Mouse (Mus musculus): ENCODE results near the gene Mdga1.

Mdga1 gene

DNA sequence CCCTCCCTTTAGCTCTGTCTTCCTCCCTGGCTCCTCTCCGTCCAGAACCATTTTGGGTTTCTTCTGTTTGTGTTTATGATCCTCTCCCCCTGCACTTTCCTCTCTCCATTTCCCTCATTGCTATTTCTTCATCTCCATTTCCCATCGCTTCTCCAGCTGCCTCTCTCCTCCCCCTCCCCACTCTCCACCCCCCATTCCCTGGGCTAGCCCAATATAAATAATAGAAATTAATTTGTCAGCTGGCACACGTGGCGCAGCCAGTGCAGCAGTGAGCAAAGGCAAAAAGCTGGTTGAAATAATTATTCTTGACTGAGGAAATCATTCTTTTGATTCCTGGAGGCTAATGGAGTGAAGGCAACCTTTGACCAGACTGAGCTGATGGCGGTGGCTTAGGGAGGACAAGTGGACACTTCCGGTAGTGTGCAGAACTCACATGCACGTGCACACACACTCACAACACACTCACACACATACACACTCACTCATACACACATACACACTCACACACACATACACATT, at the start of gene Mdga1:
Gene Mdga1 (minus strand): TSS at position 51 of the 519 bp plus-strand sequence.
- no peak for DNase-seq (ENCODE audit: low read depth, low spot score)

DNA sequence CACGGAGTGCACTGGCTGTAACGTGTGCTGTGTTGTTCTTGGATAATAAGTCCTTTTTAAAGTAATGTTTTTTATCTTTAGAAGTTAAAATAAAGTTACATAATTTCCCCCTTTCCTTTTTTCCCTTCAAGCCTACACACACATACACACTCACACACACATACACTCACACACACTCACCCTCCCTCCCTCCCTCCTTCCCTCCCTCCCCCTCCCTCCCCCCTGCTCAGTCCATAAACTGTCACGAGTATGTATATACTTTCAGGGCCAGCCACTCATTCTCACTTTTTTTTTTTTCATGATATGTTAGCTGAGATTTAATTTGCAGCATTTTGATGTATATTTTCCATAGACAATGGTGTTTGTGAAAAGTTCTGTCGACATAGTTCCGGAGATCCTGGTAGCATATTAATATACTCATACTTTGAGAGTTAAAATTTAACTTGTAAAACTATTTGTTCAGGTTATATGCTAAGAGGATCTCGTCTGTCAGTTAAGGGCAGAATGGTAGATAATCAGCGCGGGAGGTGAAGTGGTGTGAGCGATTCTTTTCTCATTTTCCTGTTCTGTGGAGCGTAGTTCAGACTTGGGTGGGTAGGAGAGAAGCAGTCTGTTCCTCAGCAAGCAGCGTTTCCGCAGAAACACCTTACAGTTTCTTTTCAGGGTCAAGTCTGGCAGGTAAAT, 49.2 kb upstream of the Mdga1 start:
- DNase-seq (ENCODE audit: low read depth, low spot score), result no peak

GRCm38 (mm10) chr17:30014660-30015059, 44.8 kb upstream of the Mdga1 start:
- DNase-seq (ENCODE audit: low read depth, low spot score), result peak; percentile 68

- no peak for DNase-seq (ENCODE audit: low read depth, low spot score)
Observed at GRCm38 (mm10) chr17:30008392-30008791, 38.5 kb upstream of the Mdga1 start.

DNA sequence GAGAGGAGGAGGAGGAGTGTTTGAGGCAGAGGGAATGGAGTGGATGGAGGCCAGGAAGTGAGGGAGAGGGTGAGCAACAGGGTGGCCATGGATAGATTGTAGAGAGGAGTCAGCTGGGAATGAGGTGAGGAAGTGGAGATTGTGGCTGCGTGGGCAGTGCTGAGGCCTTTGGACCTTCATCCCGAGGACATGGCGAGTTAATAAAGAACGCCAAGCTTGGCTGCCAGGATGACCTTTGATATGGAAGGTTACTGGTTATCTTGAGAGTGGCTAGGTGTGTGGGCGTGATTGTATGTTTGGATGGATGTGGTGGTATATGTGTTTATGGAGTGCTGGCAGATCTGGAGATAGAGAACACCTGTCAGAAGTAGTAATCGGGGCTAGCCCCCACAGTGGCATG, 38.0 kb upstream of the Mdga1 start:
- DNase-seq (ENCODE audit: low read depth, low spot score), result no peak

DNA sequence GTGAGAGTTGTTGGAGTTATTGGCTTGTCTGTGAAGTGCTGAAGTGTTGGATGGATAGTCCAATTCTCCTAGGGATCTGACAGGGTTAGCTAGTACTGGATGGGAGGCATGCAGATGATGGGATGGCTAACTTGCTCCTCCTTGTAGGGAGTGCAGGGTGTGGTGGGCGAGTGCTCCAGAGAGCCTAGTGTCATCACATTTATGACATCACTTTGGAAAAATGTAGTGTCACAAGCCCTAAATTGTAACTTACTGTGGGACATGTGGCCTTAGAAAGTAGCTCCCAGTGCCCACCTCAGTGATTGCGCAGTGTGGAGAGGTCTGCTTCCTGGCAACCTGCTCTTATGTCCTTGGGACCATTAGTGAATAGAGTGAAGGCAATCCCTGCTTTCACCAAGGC, 37.0 kb upstream of the Mdga1 start:
- DNase-seq (ENCODE audit: low read depth, low spot score), result no peak

GRCm38 (mm10) chr17:30005451-30005941, 35.6 kb upstream of the Mdga1 start:
- DNase-seq (ENCODE audit: low read depth, low spot score), result no peak

GRCm38 (mm10) chr17:30005103-30005443, 35.2 kb upstream of the Mdga1 start:
- DNase-seq (ENCODE audit: low read depth, low spot score), result no peak

- DNase-seq (ENCODE audit: low read depth, low spot score), result peak; percentile 96
Observed at GRCm38 (mm10) chr17:30004203-30005102, 34.6 kb upstream of the Mdga1 start, which contains the start of gene Zfand3. Gene Zfand3 (plus strand): TSS chr17:30004733.

DNA sequence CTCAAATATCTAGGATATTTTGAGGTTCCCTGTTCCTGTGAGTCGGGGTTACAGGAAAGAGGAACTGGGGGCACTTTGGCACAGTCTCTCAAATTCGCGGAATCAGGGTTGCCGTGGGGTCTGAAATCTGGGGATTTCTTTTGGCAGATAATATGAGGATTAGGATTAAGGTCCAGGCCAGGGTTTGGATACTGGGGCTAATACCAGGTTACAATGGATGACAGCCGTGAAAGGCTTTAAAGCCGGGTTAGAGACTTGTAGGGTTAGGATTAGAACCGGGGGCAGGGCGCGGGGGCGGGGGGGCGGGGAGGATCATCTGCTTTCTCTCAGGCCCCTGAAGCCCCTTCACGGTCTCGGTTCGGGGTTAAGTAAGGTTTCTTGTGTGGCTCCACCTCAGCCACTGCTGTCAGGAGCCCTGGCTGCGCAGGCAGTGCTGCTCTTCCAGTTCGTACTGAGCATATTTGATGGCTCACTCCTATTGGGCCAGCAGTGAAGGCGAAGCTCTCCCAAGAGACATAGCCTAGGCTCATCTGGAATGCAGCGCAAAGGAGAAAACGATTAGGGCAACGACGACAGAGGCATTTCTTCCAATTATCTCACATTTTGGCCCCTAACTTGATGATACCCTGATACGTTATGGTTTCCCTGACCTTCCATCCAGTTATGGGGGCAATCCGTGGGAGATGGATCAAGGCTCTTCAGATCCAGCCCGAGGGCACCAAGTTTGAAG, 28.8 kb upstream of the Mdga1 start:
- no peak for DNase-seq (ENCODE audit: low read depth, low spot score)

DNA sequence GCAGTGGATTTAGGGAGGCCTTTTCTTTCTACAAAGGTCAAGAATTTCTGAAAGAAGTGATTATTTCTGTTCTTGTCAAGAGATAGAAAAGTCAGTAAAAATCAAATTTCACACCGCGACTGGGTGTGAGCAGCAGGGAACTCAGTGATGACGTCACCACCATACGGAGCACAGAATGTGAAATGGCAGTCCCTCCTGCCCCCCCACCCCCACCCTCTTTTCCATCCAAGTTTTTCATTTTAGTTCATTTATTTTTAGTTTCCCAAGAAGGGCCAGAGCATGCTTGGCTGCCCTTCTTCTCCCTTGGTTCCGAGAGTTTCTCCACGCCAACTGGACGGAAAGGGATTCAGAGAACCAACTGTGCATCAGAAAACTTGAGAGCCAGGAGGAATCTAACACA, 27.8 kb upstream of the Mdga1 start:
- DNase-seq (ENCODE audit: low read depth, low spot score), result no peak

GRCm38 (mm10) chr17:29995986-29996385, 26.1 kb upstream of the Mdga1 start:
- DNase-seq (ENCODE audit: low read depth, low spot score), result peak; percentile 43

DNA sequence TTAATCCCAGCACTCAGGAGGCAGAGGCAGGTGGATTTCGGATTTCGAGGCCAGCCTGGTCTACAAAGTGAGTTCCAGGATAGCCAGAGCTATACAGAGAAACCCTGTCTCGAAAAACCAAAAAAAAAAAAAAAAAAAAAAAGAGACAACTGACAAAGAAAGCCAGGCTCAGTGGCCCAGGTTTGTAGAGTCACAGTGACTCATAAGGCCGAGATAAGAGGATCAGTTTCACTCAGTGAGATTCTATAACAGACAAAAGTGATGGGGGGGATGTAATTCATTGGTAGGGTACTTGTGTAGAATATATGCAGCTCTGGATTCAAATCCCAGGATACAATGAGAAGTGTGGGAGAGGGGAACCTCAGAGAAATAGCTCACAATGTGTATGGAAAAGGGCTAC, 24.6 kb upstream of the Mdga1 start:
- no peak for DNase-seq (ENCODE audit: low read depth, low spot score)

DNA sequence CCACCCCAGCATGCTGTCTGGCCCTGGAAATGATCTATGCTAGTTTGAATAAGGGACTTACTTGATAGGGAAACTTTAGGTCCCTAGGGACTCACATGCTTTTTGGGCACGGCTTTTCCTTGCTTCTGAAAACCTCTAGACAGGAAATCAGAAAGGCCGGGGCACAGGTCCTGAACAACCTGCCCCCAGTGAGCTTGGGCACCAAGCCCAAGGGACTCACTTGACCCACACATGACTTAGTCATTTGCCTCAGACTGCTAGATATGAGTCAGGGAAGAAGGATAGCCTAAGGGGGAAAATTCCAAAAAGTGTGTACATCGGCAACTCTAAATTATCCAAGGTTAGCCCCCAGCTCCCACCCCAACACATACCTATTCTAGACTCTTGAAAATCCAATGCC, 24.1 kb upstream of the Mdga1 start:
- no peak for DNase-seq (ENCODE audit: low read depth, low spot score)

GRCm38 (mm10) chr17:29993488-29993887, 23.6 kb upstream of the Mdga1 start:
- DNase-seq (ENCODE audit: low read depth, low spot score), result no peak

DNA sequence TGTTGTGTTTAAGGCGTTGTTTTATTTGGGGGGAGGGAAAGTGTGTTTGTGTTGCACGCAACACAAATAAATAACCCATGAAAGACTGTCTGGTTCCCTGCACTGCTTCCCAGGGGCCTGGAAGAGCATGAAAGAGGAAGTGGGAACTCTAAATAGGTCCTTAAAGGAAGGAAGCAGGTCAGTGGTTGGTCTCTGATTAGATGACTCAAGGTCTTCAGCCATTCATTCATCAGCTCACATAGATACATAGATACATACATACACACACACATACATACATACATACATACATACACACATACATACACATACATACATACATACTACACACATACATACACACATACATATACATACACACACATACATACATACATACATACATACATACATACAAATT, 21.0 kb upstream of the Mdga1 start:
- DNase-seq (ENCODE audit: low read depth, low spot score), result no peak

DNA sequence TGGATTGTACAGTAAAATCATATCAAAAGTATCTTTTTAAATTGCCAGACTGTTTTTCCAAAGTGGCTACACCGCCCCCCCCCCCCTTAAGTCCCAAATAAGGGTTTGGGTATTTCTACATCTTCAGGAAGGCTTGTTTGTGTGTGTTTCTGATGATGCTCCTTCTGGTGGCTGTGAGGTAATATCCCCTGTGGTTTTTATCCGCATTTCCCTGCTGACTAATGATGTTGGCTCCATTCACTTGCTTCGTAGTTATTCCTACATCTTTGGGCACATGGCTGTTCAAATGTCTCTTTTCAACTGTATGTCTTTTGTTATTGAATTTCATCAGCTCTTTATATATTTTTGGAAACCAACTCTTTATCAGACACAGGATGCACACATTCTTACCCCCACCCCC, 20.2 kb upstream of the Mdga1 start:
- DNase-seq (ENCODE audit: low read depth, low spot score), result no peak

GRCm38 (mm10) chr17:29989653-29990052, 19.8 kb upstream of the Mdga1 start:
- no peak for DNase-seq (ENCODE audit: low read depth, low spot score)

DNA sequence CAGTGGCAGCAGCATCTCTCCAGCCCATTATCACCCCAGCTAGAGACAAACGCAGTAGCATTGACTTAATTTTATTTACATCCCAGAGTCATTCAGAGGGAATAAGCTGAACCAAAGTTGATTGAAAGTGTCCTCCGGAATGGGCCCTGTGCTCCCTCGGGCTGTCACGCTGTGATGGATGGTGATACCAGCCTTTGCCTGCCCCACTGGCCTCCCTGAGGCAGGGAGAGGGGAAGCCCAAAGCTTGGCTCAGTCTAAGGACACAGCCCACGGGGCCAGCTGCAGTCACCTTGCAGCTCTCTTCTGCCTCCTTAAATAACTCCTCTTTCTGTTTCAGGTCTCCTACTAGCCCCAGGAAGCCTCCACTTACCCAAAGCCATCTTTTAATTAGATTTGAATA, 18.3 kb upstream of the Mdga1 start:
- no peak for DNase-seq (ENCODE audit: low read depth, low spot score)

DNA sequence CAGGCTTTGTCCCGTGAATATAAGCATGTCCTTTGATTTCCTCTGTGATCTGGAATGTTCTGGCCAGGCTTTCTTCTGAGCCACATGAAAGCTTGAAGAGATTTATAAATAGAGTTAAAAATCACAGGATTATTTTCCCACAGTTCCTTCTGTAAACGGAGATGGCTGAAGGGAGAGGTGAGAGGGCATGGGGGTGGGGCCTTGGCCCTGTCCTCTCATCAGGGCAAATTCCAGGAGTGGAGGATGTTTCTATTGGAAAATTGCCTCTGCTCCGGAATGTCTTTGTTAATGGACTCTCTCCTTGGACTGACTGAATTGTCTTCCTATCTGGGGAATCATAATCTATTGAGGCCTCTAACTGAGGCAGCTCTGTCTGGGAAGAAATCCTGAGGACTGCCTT, 15.6 kb upstream of the Mdga1 start:
- DNase-seq (ENCODE audit: low read depth, low spot score), result no peak

GRCm38 (mm10) chr17:29984931-29985330, 15.0 kb upstream of the Mdga1 start:
- DNase-seq (ENCODE audit: low read depth, low spot score), result no peak

- DNase-seq (ENCODE audit: low read depth, low spot score), result no peak
Observed at GRCm38 (mm10) chr17:29983190-29983589, 13.3 kb upstream of the Mdga1 start.
